Mouse (Mus musculus) spleen, embryonic (tissue): ENCODE results near the gene Dbnl.

ENCODE experiments used
- CTCF ChIA-PET: fragments of 350-600 bp; sonication (Branson Sonifier 250); formaldehyde crosslinking; loops from one replicate; lab custom pipeline; 2022; lab: Charles Lee

Gene Dbnl

DNA sequence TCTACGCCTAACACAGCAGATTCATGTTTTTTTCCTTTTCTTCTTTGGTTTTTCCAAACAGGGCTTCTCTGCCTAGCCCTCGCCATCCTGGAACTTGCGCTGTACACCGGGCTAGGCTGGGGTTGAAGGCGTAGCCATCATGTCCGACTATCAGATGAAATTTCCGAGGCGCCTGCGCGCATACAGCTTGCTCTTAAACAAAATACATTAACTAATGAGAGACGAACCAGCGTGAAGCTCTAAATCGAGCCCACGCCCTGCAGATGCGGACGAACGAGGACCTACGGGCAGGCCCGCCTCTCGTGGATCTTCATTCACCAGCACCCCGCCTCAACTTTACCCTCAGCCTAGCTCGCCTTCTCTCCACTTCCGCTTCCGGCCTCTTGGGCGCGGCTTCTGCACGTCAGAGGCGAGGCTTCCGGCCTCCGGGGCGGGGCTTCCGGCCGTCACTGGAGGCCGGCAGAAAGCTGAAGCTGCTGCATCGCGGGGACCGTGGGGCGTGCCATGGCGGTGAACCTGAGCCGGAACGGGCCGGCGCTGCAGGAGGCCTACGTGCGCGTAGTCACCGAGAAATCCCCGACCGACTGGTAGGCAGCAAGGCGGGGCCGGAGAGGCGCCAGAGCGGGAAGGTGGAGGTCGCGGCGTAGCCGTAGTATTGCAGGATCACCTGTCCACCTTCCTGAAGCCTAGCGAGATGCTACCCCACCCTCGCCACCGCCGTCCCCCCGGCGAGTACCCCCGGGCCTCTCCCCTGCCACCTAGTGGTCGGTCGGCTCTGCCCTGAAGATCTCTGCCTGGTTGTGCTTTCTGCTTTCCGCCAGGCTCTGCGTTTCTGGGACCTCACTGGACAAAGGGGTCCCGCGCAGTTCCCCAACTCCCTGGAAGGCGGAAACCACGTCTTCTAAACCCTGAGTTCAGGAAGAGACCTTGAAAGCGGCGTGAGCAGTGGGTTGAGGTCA, at the start of gene Dbnl:
Dbnl (plus strand) TSS at position 433 of the 959 bp plus-strand sequence.
- CTCF ChIA-PET = interaction anchor here (0.6 to 1.2 kb wide), 2 partner anchors 14 to 47 kb away, joined by 3 to 13 read pairs; no protein-coding TSS in a partner anchor

- CTCF ChIA-PET = no interaction called here
Measured at GRCm38 (mm10) chr11:5738888-5739632, 49.2 kb upstream of the Dbnl start.

GRCm38 (mm10) chr11:5739846-5740245, 48.4 kb upstream of the Dbnl start:
- CTCF ChIA-PET = no interaction called here

DNA sequence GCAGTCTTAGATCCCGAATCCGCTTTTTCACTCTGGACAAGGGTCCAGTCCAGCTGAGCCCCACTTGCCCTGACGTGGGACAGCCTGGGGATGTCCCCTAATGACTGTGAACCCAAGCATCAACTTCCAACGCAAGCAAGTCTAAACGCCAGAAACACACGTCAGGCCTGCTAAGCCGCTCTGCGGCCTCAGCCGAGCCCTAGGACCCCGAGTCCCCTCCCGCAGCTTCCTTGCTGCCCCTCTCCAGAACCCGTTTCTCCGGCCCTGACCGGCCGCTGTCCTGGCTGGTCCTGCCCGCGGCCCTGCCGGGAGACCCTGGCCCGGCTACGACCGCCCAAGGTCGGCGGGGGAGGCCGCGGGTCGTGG, 47.7 kb upstream of the Dbnl start:
- CTCF ChIA-PET = no interaction called here

GRCm38 (mm10) chr11:5740965-5741627, 47.2 kb upstream of the Dbnl start:
- CTCF ChIA-PET = interaction anchor here (0.6 to 0.9 kb wide), 2 partner anchors 21 to 1153 kb away, joined by 3 to 5 read pairs; partner anchors contain the start of gene Urgcp

DNA sequence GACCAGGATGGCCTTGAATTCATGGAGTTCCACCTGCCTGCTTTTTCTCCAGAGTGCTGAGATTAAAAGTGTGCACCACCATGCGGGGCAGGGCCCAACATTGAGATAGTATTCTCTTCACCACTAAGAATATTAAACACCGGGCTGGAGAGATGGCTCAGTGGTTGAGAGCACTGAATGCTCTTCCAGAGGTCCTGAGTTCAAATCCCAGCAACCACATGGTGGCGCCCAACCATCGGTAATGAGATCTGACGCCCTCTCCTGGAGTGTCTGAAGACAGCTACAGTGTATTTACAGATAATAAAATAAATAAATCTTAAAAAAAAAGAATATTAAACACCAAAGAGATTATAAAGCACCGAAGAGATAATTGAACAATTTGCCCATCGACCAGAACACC, 46.2 kb upstream of the Dbnl start:
- CTCF ChIA-PET = no interaction called here

DNA sequence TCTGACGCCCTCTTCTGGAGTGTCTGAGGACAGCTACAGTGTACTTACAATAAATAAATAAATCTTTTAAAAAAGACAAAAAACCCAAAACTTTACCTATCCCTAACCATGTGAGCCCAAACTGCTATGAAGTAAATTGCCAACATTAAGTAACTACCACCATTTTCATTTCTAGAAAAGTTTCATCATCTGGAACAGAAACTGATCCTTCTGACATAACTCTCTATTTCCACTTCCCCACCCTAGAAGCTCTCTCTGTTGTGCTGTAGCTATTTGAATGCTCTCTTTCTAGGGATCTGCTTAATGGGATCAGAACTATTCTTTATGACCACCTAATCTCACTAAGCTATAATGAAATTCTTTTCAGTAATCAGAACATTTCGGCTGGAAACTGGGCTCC, 43.3 kb upstream of the Dbnl start:
- CTCF ChIA-PET = no interaction called here

DNA sequence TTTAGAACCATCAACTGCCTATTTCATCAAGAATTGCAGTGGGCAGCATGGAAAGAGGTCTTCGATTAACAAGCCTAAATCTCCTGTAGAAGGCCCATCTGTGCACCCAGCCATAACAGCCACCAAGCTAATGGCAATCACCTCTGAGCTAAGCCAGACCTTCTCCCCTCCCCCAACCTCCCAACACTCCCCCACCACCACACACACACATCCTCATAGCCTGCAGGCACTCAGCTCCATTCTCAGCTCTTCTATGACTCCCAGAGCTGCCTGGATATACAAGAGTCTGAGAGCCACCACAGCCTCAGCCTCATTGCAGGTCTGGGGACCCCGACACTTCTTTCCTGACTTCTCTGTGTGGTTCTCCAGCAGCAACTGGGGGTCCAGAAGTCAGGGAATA, 34.5 kb upstream of the Dbnl start:
- CTCF ChIA-PET = no interaction called here

GRCm38 (mm10) chr11:5761820-5762632, 26.3 kb upstream of the Dbnl start, which contains the start of gene Urgcp:
Gene Urgcp, minus strand, starts transcription at chr11:5762376.
- CTCF ChIA-PET = interaction anchor here (0.6 to 0.8 kb wide), 3 partner anchors 21 to 914 kb away, joined by 3 read pairs; no protein-coding TSS in a partner anchor

DNA sequence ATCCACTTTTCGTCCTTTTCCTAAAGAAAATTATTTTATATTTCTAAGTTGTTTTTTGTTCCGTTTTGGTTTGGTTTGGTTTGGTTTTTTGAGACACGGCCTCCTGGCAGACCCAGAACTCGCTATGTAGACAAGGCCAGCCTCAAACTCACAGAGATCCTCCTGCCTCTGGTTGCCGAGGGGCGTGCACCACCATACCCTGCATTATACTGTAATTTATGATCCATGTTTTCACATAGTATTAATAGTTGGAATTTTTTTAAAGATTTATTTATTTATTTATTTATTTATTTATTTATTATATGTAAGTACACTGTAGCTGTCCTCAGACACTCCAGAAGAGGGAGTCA, 25.7 kb upstream of the Dbnl start:
- CTCF ChIA-PET = interaction anchor here (0.7 to 0.8 kb wide), 2 partner anchors 21 to 915 kb away, joined by 3 read pairs; no protein-coding TSS in a partner anchor

DNA sequence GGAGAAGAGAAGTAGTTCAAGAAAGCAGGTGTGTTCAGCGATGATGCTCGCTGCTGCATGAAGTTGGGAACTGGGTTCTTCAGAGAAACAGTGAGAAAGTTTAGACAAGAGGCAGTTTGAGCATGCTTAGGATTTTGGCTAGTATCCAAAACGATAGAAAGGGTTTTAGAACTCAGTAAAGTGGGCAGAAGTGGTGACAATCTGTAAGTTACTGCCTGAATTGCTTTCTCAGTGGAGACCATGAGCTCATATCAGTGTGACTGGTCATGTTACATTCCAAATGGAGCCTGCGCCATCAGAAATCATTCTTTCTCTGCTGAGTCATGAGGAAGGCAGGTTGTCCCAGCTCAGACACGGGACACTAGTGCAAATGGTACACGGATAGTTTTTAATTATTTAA, 22.3 kb upstream of the Dbnl start:
- CTCF ChIA-PET = no interaction called here

DNA sequence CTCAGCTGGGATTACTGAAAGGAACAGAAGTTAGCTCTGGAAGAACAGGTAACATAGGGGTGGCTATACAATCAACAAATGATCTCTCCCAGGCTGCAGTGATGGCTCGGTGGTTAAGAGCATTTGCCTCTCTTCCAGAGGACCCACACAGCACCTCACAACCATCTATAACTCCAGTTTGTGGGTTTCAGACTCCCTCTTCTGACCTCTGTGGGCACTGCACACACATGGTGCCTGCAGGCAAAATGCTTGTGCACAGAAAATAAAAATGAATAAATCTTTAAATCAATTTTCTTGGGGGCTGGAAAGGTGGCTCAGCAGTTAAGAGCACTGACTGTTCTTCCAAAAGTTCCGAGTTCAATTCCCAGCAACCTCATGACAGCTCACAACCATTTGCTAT, 9.8 kb upstream of the Dbnl start:
- CTCF ChIA-PET = no interaction called here

GRCm38 (mm10) chr11:5780035-5780499, 8.2 kb upstream of the Dbnl start:
- CTCF ChIA-PET = no interaction called here

DNA sequence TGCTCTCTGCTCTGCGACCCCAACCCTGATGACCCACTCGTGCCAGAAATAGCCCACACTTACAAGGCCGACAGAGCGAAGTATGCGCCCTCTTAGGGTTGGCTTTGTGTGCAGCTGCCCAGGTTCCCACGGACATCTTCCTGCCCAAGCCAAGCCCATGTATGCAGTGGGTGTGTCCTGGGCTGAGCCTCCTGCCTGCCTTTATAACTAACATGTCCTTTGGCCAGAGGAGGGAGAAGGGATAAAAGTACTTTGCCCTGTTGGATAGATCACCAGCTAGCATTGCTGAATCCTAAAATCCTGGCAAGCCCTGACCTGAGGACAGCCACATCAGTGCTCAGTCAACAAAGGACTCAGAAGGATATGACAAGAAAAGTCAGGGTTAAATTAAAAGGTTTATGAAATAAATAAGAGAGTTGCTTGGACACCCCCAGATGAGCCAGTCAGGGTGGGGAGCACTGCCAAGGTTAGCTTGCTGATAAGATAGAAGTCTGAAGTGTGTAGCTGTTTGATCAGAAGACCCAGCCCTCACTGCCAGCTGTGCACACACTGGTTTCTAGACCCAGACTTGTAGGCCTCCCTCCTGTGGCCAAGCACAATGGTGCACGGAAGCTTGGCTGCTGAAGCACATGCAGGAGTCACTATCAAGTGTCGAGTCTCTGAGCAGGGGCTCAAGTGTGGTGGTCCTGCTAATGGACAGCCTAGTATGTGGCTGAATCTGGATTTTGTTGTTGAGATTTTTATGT, 5.9 kb upstream of the Dbnl start:
- CTCF ChIA-PET = no interaction called here

DNA sequence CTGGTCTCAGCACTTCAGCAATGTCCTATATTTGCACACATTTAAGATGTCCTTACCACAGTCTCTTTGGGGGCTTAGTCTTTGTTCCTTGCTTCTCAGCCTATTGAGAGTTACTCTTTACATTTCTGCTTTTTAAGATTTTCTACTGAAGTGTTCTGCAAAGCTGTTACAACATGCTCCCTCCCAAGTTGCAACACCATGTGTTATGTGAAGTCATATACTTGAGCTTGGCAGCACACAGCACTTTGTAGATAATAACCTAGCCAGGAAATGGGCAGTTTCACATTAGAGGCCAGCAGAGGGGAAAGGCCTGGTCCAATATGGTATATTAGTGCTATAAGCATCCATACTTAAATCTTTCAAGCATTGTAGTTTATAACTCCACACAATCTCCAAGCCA, 2.6 kb upstream of the Dbnl start:
- CTCF ChIA-PET = no interaction called here

DNA sequence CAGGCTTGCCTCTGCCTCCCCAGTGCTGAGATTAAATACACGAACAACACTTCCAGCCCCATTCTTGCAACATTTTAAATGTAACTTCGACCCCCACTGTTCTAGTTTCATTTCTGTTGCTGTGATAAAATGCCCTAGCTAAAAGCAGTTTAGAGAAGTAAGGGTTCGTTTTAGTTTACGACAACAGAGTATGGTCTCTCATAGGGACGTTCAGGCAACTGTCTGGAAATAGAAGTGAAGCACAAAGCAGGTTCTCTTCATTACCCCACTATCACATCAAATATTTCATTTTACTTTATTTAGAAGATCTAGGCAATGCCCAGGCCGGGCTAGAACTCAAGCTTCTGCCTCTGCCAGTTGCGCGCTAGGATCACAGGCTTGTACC, 625 bp upstream of the Dbnl start:
- CTCF ChIA-PET = interaction anchor here (0.6 to 1.2 kb wide), 2 partner anchors 14 to 48 kb away, joined by 3 to 13 read pairs; no protein-coding TSS in a partner anchor

GRCm38 (mm10) chr11:5789071-5789753, 924 bp downstream of the Dbnl start:
- CTCF ChIA-PET = interaction anchor here (1.2 kb wide), 1 partner anchor 15 kb away, joined by 3 read pairs; no protein-coding TSS in a partner anchor

- CTCF ChIA-PET = no interaction called here
Measured at GRCm38 (mm10) chr11:5789754-5790333, 1.6 kb downstream of the Dbnl start.

- CTCF ChIA-PET = interaction anchor here (0.7 to 1.1 kb wide), 3 partner anchors 11 to 39 kb away, joined by 3 to 4 read pairs (median 3); no protein-coding TSS in a partner anchor
Measured at GRCm38 (mm10) chr11:5790431-5790830, 2.1 kb downstream of the Dbnl start.
